Mouse (Mus musculus) urinary bladder, postnatal 4 days (tissue): Measurements from ENCODE around the gene Tex26.

Experiments
- DNase-seq, 2 experiments: peaks; one replicate each; pipeline ENCODE4 v3.0.0; 2021 to 2022; ENCODE audit warnings: low spot score in 2 of 2

Tex26 gene

GRCm38 (mm10) chr5:149488360-149489021 is 49.0 kb downstream of the Tex26 start:
- no peak for DNase-seq

GRCm38 (mm10) chr5:149489136-149489535 is 49.7 kb downstream of the Tex26 start:
- DNase-seq = no peak

GRCm38 (mm10) chr5:149490275-149490674 is 50.8 kb downstream of the Tex26 start:
- no peak for DNase-seq

- no peak for DNase-seq
These were observed 56.2 kb downstream of the Tex26 start for GRCm38 (mm10) chr5:149495655-149496054.

- no peak for DNase-seq
These were observed 57.1 kb downstream of the Tex26 start for GRCm38 (mm10) chr5:149496401-149497066.

- DNase-seq = no peak
These were observed 60.5 kb downstream of the Tex26 start for GRCm38 (mm10) chr5:149499936-149500335.

- DNase-seq = no peak
These were observed 64.1 kb downstream of the Tex26 start for GRCm38 (mm10) chr5:149503423-149504175.

- DNase-seq = no peak
These were observed 65.5 kb downstream of the Tex26 start for GRCm38 (mm10) chr5:149504985-149505384.

GRCm38 (mm10) chr5:149506033-149506432 is 66.6 kb downstream of the Tex26 start:
- DNase-seq = no peak

- no peak for DNase-seq
These were observed 68.9 kb downstream of the Tex26 start for GRCm38 (mm10) chr5:149508094-149509029.

GRCm38 (mm10) chr5:149510323-149510722 is 70.9 kb downstream of the Tex26 start:
- DNase-seq = no peak

GRCm38 (mm10) chr5:149512695-149513094 is 73.2 kb downstream of the Tex26 start:
- no peak for DNase-seq

GRCm38 (mm10) chr5:149513438-149514086 is 74.1 kb downstream of the Tex26 start:
- no peak for DNase-seq

- peak in 1 of 2 experiments; percentile 24 for DNase-seq
These were observed 74.7 kb downstream of the Tex26 start for GRCm38 (mm10) chr5:149514087-149514671.

- no peak for DNase-seq
These were observed 75.4 kb downstream of the Tex26 start for GRCm38 (mm10) chr5:149514890-149515289.

GRCm38 (mm10) chr5:149517116-149517515 is 77.7 kb downstream of the Tex26 start:
- no peak for DNase-seq
